Mouse (Mus musculus): ENCODE results near the gene Bicra. TPM values are rescaled to one million over a fixed set of nuclear protein-coding genes. Genes with fewer than 3 reads are reported as not detected.

The Bicra gene
- polyA plus RNA-seq, 1 experiment from 2014 or later: 6.9 TPM

DNA sequence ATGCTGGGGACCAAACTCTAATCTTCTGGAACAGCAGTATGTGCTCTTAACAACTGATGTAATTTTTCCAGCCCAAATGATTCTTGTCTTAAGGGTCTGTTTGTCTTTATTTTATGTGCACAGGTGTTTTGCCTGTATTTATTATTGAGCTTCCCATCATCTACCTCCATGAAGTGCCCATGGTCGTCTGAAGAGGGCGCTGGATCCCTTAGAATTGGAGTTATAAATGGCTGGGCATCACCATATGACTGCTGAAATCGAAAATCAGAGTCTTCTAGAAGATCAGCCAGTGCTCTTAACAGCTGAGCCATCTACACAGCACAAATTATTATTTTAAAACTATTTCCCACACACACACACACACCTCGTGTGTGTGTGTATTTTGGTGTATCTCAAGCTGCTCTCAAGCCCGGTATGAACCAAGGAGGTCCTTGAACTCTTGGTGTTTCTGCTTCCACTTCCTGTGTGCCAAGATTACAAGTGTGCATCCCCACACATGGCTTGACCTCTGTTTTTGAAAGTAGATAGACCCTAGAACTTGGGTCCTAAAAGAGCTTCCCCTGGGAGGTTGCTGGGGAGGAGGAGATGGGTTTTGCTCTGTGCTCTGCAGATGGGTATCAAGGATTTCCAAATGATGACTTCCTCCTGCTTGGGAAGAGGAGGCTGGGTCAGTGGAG is 8.9 kb upstream of the Bicra start:
- DNase-seq (ENCODE audit: low spot score): no peak
- peaks cover 17% of the 10 kb centered on the region for H3K27me3 ChIP-seq (ENCODE audit: low read depth, poor library complexity, severe bottlenecking)
- peaks cover 10% of the 10 kb centered on the region for H3K9me3 ChIP-seq (replicated peaks)
- peaks cover 13% of the 10 kb centered on the region for H3K4me1 ChIP-seq
- 33% methylated on average over 5 of the region's 5 CpGs for whole genome bisulfite sequencing
- no peak overlapping the region for H3K4me3 ChIP-seq
- H3K36me3 ChIP-seq: no peaks in the 10 kb centered on the region
- no peak overlapping the region for H3K27ac ChIP-seq (replicated peaks)

DNA sequence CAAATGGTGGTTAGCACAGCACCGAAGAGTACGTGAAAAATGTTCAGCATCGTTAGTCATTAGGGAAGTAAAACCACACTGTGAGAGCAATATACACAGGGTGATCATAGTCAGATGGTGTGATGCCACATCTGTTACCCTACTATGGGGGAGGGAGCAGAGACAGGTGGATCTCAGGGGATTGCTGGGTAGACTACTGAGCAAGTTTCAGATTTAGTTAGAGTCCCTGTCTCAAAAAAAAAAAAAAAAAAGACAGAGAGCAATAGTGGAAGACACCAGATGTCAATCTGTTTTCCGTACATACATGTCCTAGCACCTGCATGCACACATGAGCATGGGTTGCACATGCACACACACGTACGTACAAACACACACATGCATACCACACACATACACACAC is 7.9 kb upstream of the Bicra start:
- no peak for DNase-seq (ENCODE audit: low spot score)
- H3K4me3 ChIP-seq: no peak overlapping the region
- 0 out of 2 replicates have a peak, but pooled peaks cover under 1% of the 10 kb centered on the region for H3K9me3 ChIP-seq (replicated peaks)
- 89% methylated on average over 6 of the region's 6 CpGs for WGBS
- no peak overlapping the region for H3K27ac ChIP-seq (replicated peaks)
- H3K27me3 ChIP-seq (ENCODE audit: low read depth, poor library complexity, severe bottlenecking): peaks cover 7% of the 10 kb centered on the region
- no peaks in the 10 kb centered on the region for H3K36me3 ChIP-seq
- H3K4me1 ChIP-seq: peaks cover 14% of the 10 kb centered on the region

GRCm38 (mm10) chr7:16054966-16055365 is 7.2 kb upstream of the Bicra start:
- no peak overlapping the region for H3K4me3 ChIP-seq
- no peaks in the 10 kb centered on the region for H3K36me3 ChIP-seq
- no peak for DNase-seq (ENCODE audit: low spot score)
- WGBS: 60% methylated on average over 4 of the region's 4 CpGs
- no peak overlapping the region for H3K27ac ChIP-seq (replicated peaks)
- H3K4me1 ChIP-seq: peaks cover 19% of the 10 kb centered on the region
- 0 out of 2 replicates have a peak, but pooled peaks cover under 1% of the 10 kb centered on the region for H3K27me3 ChIP-seq (ENCODE audit: low read depth, poor library complexity, severe bottlenecking)
- H3K9me3 ChIP-seq (replicated peaks): no peaks in the 10 kb centered on the region

- Histone ChIP-seq H3K27me3 (ENCODE audit: low read depth, poor library complexity, severe bottlenecking) (no peaks in the 10 kb centered on the region), H3K4me1 (peaks cover 35% of the 10 kb centered on the region), H3K9me3 (replicated peaks) (no peaks in the 10 kb centered on the region), H3K27ac (replicated peaks) (peak overlapping the region; percentile 74), H3K4me3 (peak overlapping the region; percentile 57), H3K36me3 (no peaks in the 10 kb centered on the region)
- WGBS: 16% methylated on average over 6 of the region's 6 CpGs
- DNase-seq (ENCODE audit: low spot score): no peak
These were observed 5.4 kb upstream of the Bicra start for GRCm38 (mm10) chr7:16053105-16053504.

- Histone ChIP-seq H3K9me3 (replicated peaks) (no peaks in the 10 kb centered on the region), H3K36me3 (no peaks in the 10 kb centered on the region), H3K27me3 (ENCODE audit: low read depth, poor library complexity, severe bottlenecking) (no peaks in the 10 kb centered on the region), H3K27ac (replicated peaks) (peak overlapping the region; percentile 74), H3K4me1 (peaks cover 35% of the 10 kb centered on the region), H3K4me3 (peak overlapping the region; percentile 57)
- DNase-seq (ENCODE audit: low spot score): peak; percentile 96
- WGBS: under 1% methylated on average over 24 of the region's 24 CpGs
These were observed 5.0 kb upstream of the Bicra start for GRCm38 (mm10) chr7:16052684-16053083.

GRCm38 (mm10) chr7:16051883-16052595 is 4.3 kb upstream of the Bicra start:
- Histone ChIP-seq H3K4me1 (peaks cover 35% of the 10 kb centered on the region), H3K36me3 (no peaks in the 10 kb centered on the region), H3K4me3 (peak overlapping the region; percentile 57), H3K27ac (replicated peaks) (peak overlapping the region; percentile 74), H3K27me3 (ENCODE audit: low read depth, poor library complexity, severe bottlenecking) (no peaks in the 10 kb centered on the region), H3K9me3 (replicated peaks) (no peaks in the 10 kb centered on the region)
- WGBS: 8% methylated on average over 19 of the region's 19 CpGs
- peak; percentile 78 for DNase-seq (ENCODE audit: low spot score)

GRCm38 (mm10) chr7:16050600-16050999 is 2.9 kb upstream of the Bicra start:
- no peaks in the 10 kb centered on the region for H3K36me3 ChIP-seq
- H3K4me1 ChIP-seq: peaks cover 44% of the 10 kb centered on the region
- H3K27ac ChIP-seq (replicated peaks): no peak overlapping the region
- 91% methylated on average over 3 of the region's 3 CpGs for WGBS
- no peak for DNase-seq (ENCODE audit: low spot score)
- H3K4me3 ChIP-seq: peak overlapping the region; percentile 97; the same call in 1 of the 2 replicates
- no peaks in the 10 kb centered on the region for H3K27me3 ChIP-seq (ENCODE audit: low read depth, poor library complexity, severe bottlenecking)
- no peaks in the 10 kb centered on the region for H3K9me3 ChIP-seq (replicated peaks)

GRCm38 (mm10) chr7:16049576-16049915 is 1.8 kb upstream of the Bicra start:
- H3K27ac ChIP-seq (replicated peaks): no peak overlapping the region
- peaks cover 55% of the 10 kb centered on the region for H3K4me1 ChIP-seq
- 80% methylated on average over 7 of the region's 7 CpGs for WGBS
- no peaks in the 10 kb centered on the region for H3K36me3 ChIP-seq
- peak overlapping the region; percentile 97 for H3K4me3 ChIP-seq
- H3K9me3 ChIP-seq (replicated peaks): no peaks in the 10 kb centered on the region
- no peaks in the 10 kb centered on the region for H3K27me3 ChIP-seq (ENCODE audit: low read depth, poor library complexity, severe bottlenecking)
- DNase-seq (ENCODE audit: low spot score): no peak

- no peak for DNase-seq (ENCODE audit: low spot score)
- 10% methylated on average over 36 of the region's 36 CpGs for WGBS
- peak overlapping the region; percentile 100 for H3K27ac ChIP-seq (replicated peaks)
- H3K36me3 ChIP-seq: no peaks in the 10 kb centered on the region
- peaks cover 61% of the 10 kb centered on the region for H3K4me1 ChIP-seq
- H3K9me3 ChIP-seq (replicated peaks): no peaks in the 10 kb centered on the region
- H3K27me3 ChIP-seq (ENCODE audit: low read depth, poor library complexity, severe bottlenecking): no peaks in the 10 kb centered on the region
- peak overlapping the region; percentile 97 for H3K4me3 ChIP-seq
These were observed 1.2 kb upstream of the Bicra start for GRCm38 (mm10) chr7:16048675-16049575.

GRCm38 (mm10) chr7:16048164-16048564 is 443 bp upstream of the Bicra start:
- Histone ChIP-seq H3K27ac (replicated peaks) (peak overlapping the region; percentile 100), H3K4me1 (peaks cover 67% of the 10 kb centered on the region), H3K4me3 (peak overlapping the region; percentile 97), H3K36me3 (peaks cover 7% of the 10 kb centered on the region; the same call in 1 of the 2 replicates), H3K27me3 (ENCODE audit: low read depth, poor library complexity, severe bottlenecking) (no peaks in the 10 kb centered on the region), H3K9me3 (replicated peaks) (no peaks in the 10 kb centered on the region)
- DNase-seq (ENCODE audit: low spot score): peak; percentile 97
- WGBS: under 1% methylated on average over 19 of the region's 20 CpGs

DNA sequence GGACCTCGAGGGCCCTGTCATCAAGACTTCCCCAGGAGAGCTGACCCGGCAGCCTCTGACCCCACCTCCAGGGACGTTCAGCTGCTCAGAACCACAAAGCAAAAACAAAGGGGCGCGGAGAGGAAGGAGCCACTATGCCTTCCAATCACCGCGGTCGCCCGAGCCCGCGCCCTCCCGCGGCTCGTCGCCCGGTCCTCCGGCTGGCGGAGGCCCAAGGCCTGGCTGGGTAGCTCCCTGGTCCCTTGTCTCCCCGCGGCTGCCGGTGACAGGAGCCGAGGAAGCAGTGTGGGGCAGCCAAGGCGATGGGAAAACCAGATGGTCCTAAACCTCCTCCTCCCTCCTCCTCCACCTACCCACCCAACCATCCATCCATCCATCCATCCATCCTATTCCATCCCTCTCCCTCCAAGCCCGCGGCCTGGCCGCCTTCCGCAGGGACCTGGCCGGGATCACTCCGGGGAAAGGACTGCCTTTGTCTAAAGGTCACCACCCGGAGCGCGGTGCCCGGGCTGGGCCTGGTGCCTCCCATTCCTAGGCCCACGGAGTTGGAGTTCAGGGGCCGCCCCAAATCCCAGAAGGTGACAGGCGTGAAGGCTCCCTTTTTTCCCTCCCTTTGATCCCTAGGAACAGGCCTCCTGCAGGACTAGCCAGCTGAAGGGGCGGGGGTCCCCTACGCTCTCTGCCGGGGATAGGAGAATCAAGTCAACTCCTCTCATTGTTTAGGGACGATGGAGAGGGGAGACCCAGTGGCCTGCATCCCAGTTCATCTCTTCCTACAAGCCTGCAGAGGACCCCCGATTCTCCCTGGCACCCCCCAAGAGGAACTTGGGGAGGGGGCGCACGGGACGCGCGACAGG is 1.0 kb downstream of the Bicra start:
- no peaks in the 10 kb centered on the region for H3K9me3 ChIP-seq (replicated peaks)
- peak overlapping the region; percentile 97 for H3K4me3 ChIP-seq
- DNase-seq (ENCODE audit: low spot score): peak; percentile 84
- H3K27me3 ChIP-seq (ENCODE audit: low read depth, poor library complexity, severe bottlenecking): no peaks in the 10 kb centered on the region
- WGBS: under 1% methylated on average over 46 of the region's 46 CpGs
- H3K36me3 ChIP-seq: peaks cover 19% of the 10 kb centered on the region; the same call in 1 of the 2 replicates
- H3K27ac ChIP-seq (replicated peaks): peak overlapping the region; percentile 100
- peaks cover 61% of the 10 kb centered on the region for H3K4me1 ChIP-seq

DNA sequence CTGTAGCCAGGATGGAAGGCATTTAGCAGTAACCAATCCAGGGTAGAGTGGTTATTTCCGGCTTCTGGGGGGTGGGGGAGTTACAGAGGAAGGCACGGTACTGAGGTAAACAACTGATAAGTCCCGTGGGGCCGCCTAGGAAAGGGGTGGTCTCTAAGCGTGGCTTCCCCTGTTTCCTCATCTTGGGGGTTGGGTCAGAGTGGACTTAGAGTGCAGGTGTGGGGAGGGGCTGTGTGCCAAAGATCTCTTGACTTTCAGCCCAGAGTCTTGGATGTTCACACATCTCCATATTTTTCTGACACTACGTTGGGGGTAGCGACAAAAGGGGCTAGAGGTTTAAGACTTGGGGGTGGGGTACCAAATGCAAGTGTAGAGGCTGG is 1.6 kb downstream of the Bicra start:
- Histone ChIP-seq H3K36me3 (peaks cover 19% of the 10 kb centered on the region; the same call in 1 of the 2 replicates), H3K9me3 (replicated peaks) (no peaks in the 10 kb centered on the region), H3K4me1 (peaks cover 59% of the 10 kb centered on the region), H3K27me3 (ENCODE audit: low read depth, poor library complexity, severe bottlenecking) (no peaks in the 10 kb centered on the region), H3K27ac (replicated peaks) (peak overlapping the region; percentile 100), H3K4me3 (peak overlapping the region; percentile 97)
- DNase-seq (ENCODE audit: low spot score): no peak
- 7% methylated on average over 7 of the region's 7 CpGs for WGBS
